Mouse (Mus musculus): ENCODE measurements around the gene Krt1.

Gene Krt1

GRCm38 (mm10) chr15:101803052-101803822, 47.4 kb downstream of the Krt1 start:
- in situ Hi-C loops (cut with MboI, MseI) = loop anchor here in 1 of 2 experiments (10.0 kb wide), 1 partner anchor 988 kb away; no protein-coding TSS in a partner anchor

GRCm38 (mm10) chr15:101802296-101802835, 48.2 kb downstream of the Krt1 start, which contains the start of gene Krt73:
Krt73 (minus strand) TSS chr15:101802346.
- in situ Hi-C loops (cut with MboI, MseI) = loop anchor here in 1 of 2 experiments (10.0 kb wide), 1 partner anchor 988 kb away; no protein-coding TSS in a partner anchor
